Mouse (Mus musculus): Measurements from ENCODE around the gene Lman2l.

- TF ChIP-seq CTCF (IDR thresholded peaks at IDR 0.05; ENCODE audit: low read depth, low read length) (no peak), POLR2A (IDR thresholded peaks at IDR 0.05; ENCODE audit: extremely low read depth, insufficient read depth, low read length) (no peak)
These were observed 31.4 kb upstream of the Lman2l start for GRCm38 (mm10) chr1:36476426-36476825.
